Mouse (Mus musculus) Patski (cell line): ENCODE data around the gene Hsf2. TPM values are rescaled to one million over a fixed set of nuclear protein-coding genes. Genes with fewer than 3 reads are reported as not detected.
A peak's percentile ranks its signal among the peaks of the same experiment; 100 is the strongest.
"Not testable (repeated sequence)": the region's sequence is repeated elsewhere in the genome, so short reads cannot be mapped to it uniquely, and the experiment has no call there.

ENCODE experiments used
- ATAC-seq: fragments of 100-300 bp; one replicate; pipeline ENCODE4 v1.8.0; 2021
- CTCF ChIA-PET: fragments of 350-600 bp; sonication (Branson Sonifier 250); formaldehyde crosslinking; loops from one replicate; lab custom pipeline; 2022; ENCODE audit warnings: inconsistent platforms; lab: Charles Lee
- POLR2A ChIA-PET: fragments of 350-600 bp; sonication (Branson Sonifier 250); formaldehyde crosslinking; loops from one replicate; lab custom pipeline; 2022; ENCODE audit warnings: antibody characterized with exemption, inconsistent platforms; lab: Charles Lee
- DNase-seq: peaks from one replicate; pipeline ENCODE4 v3.0.0-alpha.2; 2011; ENCODE audit warnings: low read depth, low spot score
- H3K27me3 ChIP-seq: fragments of 371-371 bp; one replicate; pipeline ENCODE4 v1.5.1; 2021
- CTCF ChIP-seq: fragments of 100-300 bp; IDR thresholded peaks from one replicate; pipeline ENCODE4 v1.5.1; 2021
- in situ Hi-C: fragments of 300-500 bp; cut with MboI; formaldehyde crosslinking; loops from 3 replicates; pipeline ENCODE4 v1.11.1; 2018; ENCODE audit warnings: low pct_unique_long_range_greater_than_20kb, mixed read lengths
- polyA plus RNA-seq: library from polyadenylated mRNA; unstranded; gene quantifications from one replicate; pipeline ENCODE4 v1.2.3, GENCODE M21; 2021

Gene Hsf2
- 24.6 TPM for polyA plus RNA-seq

GRCm38 (mm10) chr10:57485908-57486541, at the start of gene Hsf2:
Gene Hsf2, plus strand, starts transcription at chr10:57486385.
- DNase-seq = peak; percentile 70
- H3K27me3 ChIP-seq = no peaks in the 10 kb centered on the region
- ChIA-PET POLR2A (interaction anchor here (0.6 to 1.7 kb wide), 4 partner anchors 17 to 1463 kb away, joined by 3 to 9 read pairs (median 4); partner anchors contain the start of gene Serinc1), CTCF (interaction anchor here (1.5 to 4.1 kb wide), 3 partner anchors 11 to 38 kb away, joined by 4 to 13 read pairs (median 4); no protein-coding TSS in a partner anchor)
- no peak for TF ChIP-seq CTCF
- peak; percentile 100 for ATAC-seq
- in situ Hi-C loops = no loop called here

DNA sequence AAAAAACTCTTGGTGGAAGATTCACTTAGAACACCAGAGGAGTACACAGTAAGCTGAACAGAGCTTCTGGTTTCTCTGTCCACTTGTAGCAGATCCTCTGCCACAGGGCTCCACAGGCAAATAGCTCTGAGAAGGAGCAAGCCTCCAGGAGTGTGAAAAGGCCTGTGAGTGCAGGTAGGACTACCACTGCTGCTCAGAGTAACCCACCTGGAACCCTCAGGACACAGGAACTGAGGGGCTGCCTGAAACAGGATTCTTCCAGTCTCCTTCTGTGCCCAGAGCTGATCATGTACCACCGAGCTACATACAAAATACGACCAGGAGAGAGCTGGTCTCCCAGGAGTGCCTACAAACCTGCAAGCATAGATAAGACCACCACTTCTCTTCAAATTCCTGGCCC, 48.3 kb upstream of the Hsf2 start:
- ATAC-seq (no peak), DNase-seq (no peak)
- no peaks in the 10 kb centered on the region for H3K27me3 ChIP-seq
- ChIA-PET POLR2A (no interaction called here), CTCF (no interaction called here)
- in situ Hi-C loops = loop anchor here (25.0 kb wide), 1 partner anchor 1249 kb away; the partner anchor contains the start of gene Edar
- no peak for TF ChIP-seq CTCF

- CTCF ChIA-PET = interaction anchor here (1.2 kb wide), 1 partner anchor 401 kb away, joined by 3 read pairs; no protein-coding TSS in a partner anchor
- POLR2A ChIA-PET = interaction anchor here (0.5 kb wide), 1 partner anchor 337 kb away, joined by 3 read pairs; no protein-coding TSS in a partner anchor
- H3K27me3 ChIP-seq = peaks cover 2% of the 10 kb centered on the region
- in situ Hi-C loops = loop anchor here (25.0 kb wide), 1 partner anchor 1246 kb away; the partner anchor contains the start of gene Edar
- ATAC-seq (no peak), DNase-seq (no peak)
- no peak for TF ChIP-seq CTCF
Observed at GRCm38 (mm10) chr10:57441049-57441448, 45.1 kb upstream of the Hsf2 start.

- ATAC-seq = no peak
Observed at GRCm38 (mm10) chr10:57444392-57444791, 41.8 kb upstream of the Hsf2 start.

GRCm38 (mm10) chr10:57445655-57446054, 40.5 kb upstream of the Hsf2 start:
- in situ Hi-C loops = loop anchor here (5.0 to 25.0 kb wide), 2 partner anchors 1073 to 1242 kb away; partner anchors contain the start of gene Edar
- peaks cover 2% of the 10 kb centered on the region for H3K27me3 ChIP-seq
- no peak for TF ChIP-seq CTCF
- ChIA-PET CTCF (interaction anchor here (4.9 kb wide), 1 partner anchor 1074 kb away, joined by 38 read pairs; no protein-coding TSS in a partner anchor), POLR2A (no interaction called here)
- DNase-seq = no peak
- ATAC-seq = no peak

More at GRCm38 (mm10) chr10:57444392-57444791, 41.8 kb upstream of the Hsf2 start:
- in situ Hi-C loops = loop anchor here (25.0 kb wide), 1 partner anchor 1243 kb away; the partner anchor contains the start of gene Edar
- TF ChIP-seq CTCF = no peak
- peaks cover 2% of the 10 kb centered on the region for H3K27me3 ChIP-seq
- ChIA-PET CTCF (no interaction called here), POLR2A (no interaction called here)
- DNase-seq = no peak

DNA sequence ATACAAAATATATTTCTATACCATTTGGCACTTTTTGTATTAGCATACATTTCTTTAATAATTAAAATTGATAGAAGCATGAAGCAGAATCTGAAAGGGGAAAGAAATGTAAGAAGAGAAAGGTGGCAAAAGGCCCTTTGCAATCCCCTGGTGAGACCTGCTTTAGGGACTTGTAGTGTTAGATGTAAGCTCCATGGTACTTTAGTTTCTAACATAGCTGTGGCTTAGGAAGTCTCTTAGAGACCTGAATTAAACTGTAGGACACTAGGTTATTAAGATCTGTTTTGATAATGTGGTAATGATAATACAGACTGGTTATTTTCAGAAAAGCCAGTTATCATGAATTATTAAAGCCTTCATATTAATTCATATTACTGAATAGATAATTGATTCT, 38.5 kb upstream of the Hsf2 start:
- no peak for TF ChIP-seq CTCF
- DNase-seq (no peak), ATAC-seq (no peak)
- ChIA-PET POLR2A (no interaction called here), CTCF (interaction anchor here (0.7 to 4.9 kb wide), 6 partner anchors 10 to 1081 kb away, joined by 3 to 38 read pairs (median 4); no protein-coding TSS in a partner anchor)
- in situ Hi-C loops = loop anchor here (5.0 to 25.0 kb wide), 2 partner anchors 1075 to 1240 kb away; partner anchors contain the start of gene Edar
- peaks cover 2% of the 10 kb centered on the region for H3K27me3 ChIP-seq

DNA sequence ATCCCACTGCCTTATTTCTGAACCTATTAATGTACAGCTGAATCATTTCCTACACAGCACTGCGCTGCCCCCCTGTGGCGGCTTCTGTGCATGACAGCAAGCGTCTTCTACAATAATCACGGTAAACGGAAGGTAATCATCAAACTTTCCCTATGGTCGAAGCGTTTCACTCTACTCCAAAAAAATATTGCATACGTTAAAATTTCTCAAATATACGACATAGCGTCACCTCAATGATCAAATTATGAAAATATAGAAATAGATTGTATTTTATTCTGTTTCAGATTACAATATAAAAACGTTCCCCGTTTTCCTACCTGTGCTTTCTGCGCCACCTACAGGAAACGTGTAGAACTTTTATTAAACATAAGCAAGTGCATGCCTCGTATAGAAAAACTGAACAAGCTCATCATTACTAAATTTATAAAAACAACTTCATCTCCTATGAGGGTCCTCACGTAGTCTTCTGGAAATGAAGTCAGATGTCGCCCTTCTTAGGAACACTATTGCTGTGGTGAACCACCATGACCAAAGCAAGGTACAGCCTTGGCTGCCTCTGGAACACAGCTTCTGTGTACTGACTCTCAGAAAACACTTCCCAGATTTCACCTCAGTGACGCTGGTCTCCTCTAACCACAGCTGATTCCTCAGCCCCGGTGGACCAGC, 38.0 kb upstream of the Hsf2 start:
- peak; percentile 94 for TF ChIP-seq CTCF
- ATAC-seq (peak; percentile 82), DNase-seq (peak; percentile 17)
- in situ Hi-C loops = loop anchor here (5.0 to 25.0 kb wide), 2 partner anchors 1076 to 1239 kb away; partner anchors contain the start of gene Edar
- CTCF ChIA-PET = interaction anchor here (0.6 to 4.9 kb wide), 11 partner anchors 10 to 1109 kb away, joined by 3 to 38 read pairs (median 4); no protein-coding TSS in a partner anchor
- POLR2A ChIA-PET = interaction anchor here (0.7 kb wide), 1 partner anchor 105 kb away, joined by 3 read pairs; no protein-coding TSS in a partner anchor
- H3K27me3 ChIP-seq = peaks cover 2% of the 10 kb centered on the region

DNA sequence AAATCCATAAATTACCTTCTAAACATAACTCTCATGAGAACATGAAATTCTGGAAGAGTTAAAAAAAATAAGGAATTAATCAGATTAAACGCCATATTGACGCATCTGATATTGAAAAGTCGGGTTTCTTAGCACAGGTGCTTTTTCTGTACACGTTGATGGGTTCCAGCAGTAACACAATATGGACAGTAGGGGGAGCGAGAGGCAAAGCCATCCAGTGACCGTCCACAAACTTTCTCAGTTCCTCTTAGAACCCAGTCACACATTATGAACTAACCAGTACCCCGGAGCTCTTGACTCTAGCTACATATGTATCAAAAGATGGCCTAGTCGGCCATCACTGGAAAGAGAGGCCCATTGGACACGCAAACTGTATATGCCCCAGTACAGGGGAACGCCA, 22.9 kb upstream of the Hsf2 start:
- POLR2A ChIA-PET = interaction anchor here (0.6 kb wide), 1 partner anchor 23 kb away, joined by 3 read pairs; the partner anchor contains the start of gene Hsf2
- not testable (repeated sequence) for DNase-seq
- in situ Hi-C loops = loop anchor here (10.0 kb wide), 2 partner anchors 102 to 282 kb away; no protein-coding TSS in a partner anchor
- TF ChIP-seq CTCF = peak; percentile 84
- peaks cover 27% of the 10 kb centered on the region for H3K27me3 ChIP-seq
- CTCF ChIA-PET = interaction anchor here (1.0 to 1.2 kb wide), 2 partner anchors 65 to 379 kb away, joined by 4 read pairs; no protein-coding TSS in a partner anchor
- ATAC-seq = peak; percentile 57

GRCm38 (mm10) chr10:57465768-57466167, 20.4 kb upstream of the Hsf2 start:
- in situ Hi-C loops = loop anchor here (10.0 kb wide), 2 partner anchors 99 to 279 kb away; no protein-coding TSS in a partner anchor
- DNase-seq (no peak), ATAC-seq (no peak)
- H3K27me3 ChIP-seq = peaks cover 15% of the 10 kb centered on the region
- CTCF ChIA-PET = no interaction called here
- POLR2A ChIA-PET = no interaction called here
- no peak for TF ChIP-seq CTCF
